Mouse (Mus musculus) kidney, adult 11 months (tissue): ENCODE data around the gene Tril.

Experiments
- DNase-seq: peaks from one replicate; pipeline ENCODE4 v3.0.0; 2022

Gene Tril

DNA sequence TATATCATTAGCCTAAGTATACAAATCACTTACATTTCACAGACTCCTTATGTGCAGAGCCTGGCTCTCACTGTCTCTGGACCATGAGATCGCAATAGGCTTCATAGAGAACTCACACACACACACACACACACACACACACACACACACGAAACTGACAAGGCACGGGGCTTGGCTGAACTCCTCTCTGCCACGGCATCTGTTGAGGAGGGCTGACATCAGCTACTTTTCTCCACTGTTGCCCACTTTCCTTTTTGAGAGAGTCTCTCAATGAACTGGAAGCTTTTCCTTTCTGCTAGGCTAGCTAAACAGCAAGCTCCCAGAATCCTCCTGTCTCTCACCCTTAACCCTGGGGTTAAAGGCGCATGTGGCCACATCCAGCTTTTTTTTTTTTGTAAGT, 14.6 kb downstream of the Tril start:
- DNase-seq: no peak

DNA sequence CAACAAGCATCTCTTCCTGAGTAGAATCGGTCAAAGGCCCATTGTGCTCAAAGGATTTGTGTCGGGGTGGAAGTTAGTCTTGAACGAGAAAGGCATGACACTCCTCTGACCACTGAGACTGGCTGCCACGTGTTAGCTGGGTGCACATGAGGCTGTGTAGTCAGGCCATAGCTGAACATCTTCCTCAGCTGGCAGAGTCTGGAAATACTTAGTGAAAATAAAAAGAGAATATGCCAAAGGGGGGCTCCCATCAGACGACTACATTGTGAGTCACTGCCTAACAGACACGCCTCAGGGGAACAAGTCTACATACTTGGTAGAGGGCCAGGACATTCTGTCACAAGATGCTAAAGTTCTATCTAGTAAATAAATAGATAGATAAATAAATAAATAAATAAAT, 16.5 kb downstream of the Tril start:
- DNase-seq: no peak

DNA sequence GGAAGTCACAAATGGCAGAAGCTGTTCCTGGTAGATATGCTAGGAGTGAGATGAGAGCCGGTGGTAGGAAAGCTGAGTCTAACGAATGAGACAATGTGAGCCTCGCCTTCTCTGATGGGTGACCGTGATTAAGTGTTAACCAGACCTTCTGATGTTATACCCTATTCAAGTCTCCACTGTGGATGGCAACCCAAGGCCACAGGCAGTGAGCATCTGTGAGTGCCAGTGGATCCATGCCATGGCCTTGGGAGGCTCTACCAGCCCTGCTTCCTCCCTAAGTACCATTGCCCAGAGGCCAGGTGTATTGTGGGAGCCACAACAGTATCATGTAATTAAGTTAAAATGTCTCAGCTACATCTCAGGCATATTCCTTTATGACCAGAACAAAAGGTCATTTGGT, 17.1 kb downstream of the Tril start:
- no peak for DNase-seq

DNA sequence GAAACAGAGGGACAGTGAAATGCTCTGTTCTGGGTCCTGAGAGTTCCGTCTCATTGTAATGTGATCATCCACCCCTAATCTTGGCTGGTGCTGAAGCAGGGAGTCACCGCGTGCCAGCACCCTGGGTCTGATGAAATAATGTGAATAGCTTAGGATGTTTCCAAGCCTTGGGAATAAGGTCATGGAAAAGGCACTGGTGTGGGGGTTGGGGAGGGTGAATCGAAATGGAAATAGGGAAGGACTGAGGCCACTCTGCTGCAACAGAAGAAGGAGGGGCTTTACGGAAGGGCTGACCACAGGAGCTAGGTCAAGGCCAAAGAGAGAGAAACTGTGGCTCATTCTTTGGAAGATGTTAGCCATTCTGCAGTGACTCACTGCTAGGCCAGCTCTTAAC, 18.7 kb downstream of the Tril start:
- no peak for DNase-seq

- no peak for DNase-seq
These were observed 19.2 kb downstream of the Tril start for GRCm38 (mm10) chr6:53801269-53801892.

GRCm38 (mm10) chr6:53798865-53799264, 21.8 kb downstream of the Tril start:
- DNase-seq: no peak

- no peak for DNase-seq
These were observed 23.8 kb downstream of the Tril start for GRCm38 (mm10) chr6:53796835-53797234.

- no peak for DNase-seq
These were observed 24.8 kb downstream of the Tril start for GRCm38 (mm10) chr6:53795788-53796187.

DNA sequence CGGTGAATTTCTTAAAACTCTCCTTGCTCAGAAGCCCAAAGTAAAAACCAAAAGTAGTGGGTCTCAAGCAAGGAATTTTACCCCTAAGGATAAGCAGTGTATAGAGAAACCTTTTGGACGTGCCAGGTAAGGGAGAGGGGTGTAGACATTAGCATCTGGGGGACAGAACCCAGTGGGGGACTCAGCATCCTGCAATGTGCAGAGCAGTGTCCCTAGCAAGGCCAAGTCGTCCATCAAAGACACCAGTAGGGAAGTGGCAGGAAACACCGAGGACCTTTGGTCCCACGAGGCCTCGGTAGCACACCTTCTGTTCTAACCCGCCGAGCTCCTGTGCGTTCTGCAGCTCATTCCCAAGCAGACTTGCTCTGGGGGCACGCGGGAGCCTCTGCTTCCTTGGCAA, 25.6 kb downstream of the Tril start:
- DNase-seq: no peak

DNA sequence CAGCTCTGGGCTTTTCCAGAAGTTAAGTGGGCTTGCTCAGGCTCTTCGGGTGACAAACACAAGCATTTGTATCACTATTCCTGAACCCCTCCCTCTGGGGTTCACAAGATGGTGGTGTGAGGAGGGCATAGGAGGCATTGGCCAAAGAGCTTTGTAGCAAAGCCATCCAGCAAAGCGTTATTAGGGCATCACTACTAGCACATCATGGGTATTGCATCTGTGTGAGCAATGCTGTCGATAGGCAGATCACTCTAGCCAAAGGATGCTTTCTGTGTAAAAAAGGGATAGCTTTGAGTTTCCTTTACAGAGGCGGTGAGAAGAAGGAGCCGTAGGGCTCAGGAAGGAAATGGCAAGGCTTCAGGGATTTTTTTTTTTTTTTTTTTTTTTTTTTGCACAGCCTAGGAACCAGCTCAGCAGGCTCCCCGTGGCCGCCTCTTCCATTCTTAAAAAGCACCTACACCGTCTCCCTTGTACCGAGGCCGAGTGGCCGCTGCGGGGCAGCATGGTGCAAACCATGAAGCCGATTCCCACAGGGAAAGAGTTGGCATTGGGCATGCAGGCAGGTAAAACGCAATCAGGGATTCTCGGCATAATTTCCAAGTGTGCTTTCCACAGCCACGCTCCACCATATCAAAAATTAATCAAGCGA, 26.2 kb downstream of the Tril start:
- DNase-seq: peak; percentile 67

- no peak for DNase-seq
These were observed 37.6 kb downstream of the Tril start for GRCm38 (mm10) chr6:53782880-53783539.

DNA sequence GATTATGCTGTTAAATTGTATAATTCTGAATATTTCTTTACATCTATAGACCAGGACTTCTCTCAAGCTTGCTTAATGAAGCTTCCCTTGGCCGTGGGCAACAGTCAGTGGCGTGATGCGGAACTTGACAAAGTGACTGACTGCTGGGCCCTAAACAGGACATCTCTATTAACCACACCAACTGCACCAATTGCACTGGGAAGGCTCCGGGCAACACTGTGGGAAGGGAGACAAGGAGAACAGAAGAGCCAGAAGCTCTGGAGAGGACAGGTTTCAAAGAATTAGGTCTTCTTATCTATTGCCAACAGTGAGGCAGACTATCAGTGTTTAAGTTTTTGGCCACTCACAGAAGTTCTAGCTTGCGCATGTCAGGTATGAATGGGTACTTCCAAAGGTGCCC, 38.4 kb downstream of the Tril start:
- no peak for DNase-seq

- DNase-seq: no peak
These were observed 39.5 kb downstream of the Tril start for GRCm38 (mm10) chr6:53781171-53781570.

- no peak for DNase-seq
These were observed 40.6 kb downstream of the Tril start for GRCm38 (mm10) chr6:53780008-53780407.

DNA sequence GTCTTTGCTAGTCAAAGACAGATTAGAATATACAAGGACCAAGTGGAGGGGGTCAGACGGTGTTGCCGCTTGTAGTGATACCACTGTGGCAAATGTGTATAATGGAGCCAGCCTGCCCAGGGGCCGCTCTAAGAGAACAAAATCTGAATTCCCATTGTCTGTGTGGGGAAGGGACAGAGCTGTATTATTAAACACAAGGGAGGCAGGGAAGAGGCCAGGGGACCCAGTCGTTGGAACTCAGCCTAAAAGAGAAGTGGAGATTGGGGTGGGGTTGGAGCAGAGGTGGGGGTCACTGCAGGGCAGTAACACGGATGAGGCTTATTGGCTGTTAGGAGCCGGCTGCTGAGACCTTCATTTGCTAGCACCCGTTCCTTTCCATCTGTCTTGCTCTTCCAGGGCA, 41.1 kb downstream of the Tril start:
- DNase-seq: no peak

DNA sequence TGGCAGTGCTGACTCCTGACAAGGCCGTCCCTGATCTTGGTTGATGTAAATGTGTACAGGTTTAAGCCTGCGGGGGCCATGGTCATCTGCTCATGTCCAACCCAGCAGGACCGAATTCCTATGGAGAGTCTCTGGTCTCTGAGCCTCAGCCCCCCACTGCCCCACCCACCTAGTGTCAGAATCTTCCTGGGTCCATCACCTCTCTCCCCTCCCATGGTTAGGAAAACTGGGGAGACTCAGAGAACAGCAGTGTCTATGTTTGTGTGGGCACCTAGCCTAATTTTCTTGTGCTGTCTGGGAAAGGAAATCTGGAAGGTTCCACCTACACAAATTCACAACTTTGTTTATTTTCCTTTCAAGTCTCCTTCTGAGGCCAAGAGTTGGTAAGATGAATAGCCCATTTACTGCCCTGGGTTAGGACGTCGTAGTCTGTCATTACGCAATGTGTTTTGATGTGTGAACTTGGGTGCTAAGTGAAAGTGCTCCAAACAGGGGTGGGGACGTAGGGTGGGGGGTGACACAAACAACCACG, 42.1 kb downstream of the Tril start:
- no peak for DNase-seq

GRCm38 (mm10) chr6:53768275-53768674, 52.4 kb downstream of the Tril start:
- DNase-seq: no peak

- no peak for DNase-seq
These were observed 54.3 kb downstream of the Tril start for GRCm38 (mm10) chr6:53766243-53766915.

- DNase-seq: no peak
These were observed 54.9 kb downstream of the Tril start for GRCm38 (mm10) chr6:53765731-53766130.
